Mouse (Mus musculus) lung, postnatal 0 days (tissue): ENCODE data around the gene Comtd1.

ENCODE experiments used
- CTCF ChIP-seq: IDR thresholded peaks from 2 replicates; pipeline ENCODE4 v1.5.1; 2016; ENCODE audit warnings: antibody characterized with exemption, mild to moderate bottlenecking
- EP300 ChIP-seq: IDR thresholded peaks from 2 replicates; pipeline ENCODE4 v1.6.1; 2016; ENCODE audit warnings: antibody characterized with exemption, mild to moderate bottlenecking, control low read depth

DNA sequence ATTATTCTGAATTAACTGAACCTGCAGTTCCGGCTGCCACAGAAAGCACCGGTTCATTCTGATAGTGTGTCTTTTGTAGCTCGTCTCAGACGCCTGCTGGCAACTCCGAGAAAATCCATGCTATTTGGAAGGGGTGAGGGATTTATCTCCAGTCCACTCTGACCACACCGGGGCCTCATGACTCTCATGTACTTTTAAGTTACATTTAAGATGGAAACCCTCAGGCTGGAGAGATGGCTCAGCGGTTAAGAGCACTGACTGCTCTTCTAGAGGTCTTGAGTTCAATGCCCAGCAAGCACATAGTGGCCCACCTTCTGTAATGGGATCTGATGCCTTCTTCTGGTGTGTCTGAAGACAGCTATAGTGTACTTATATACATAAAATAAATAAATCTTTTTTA, 26.5 kb downstream of the Comtd1 start:
- TF ChIP-seq EP300 (no peak), CTCF (no peak)
